Mouse (Mus musculus) 3134 (cell line): Measurements from ENCODE around the gene Gm49721.
"Not testable (repeated sequence)": the region's sequence is repeated elsewhere in the genome, so short reads cannot be mapped to it uniquely, and the experiment has no call there.

Experiments
- DNase-seq: peaks from one replicate; pipeline ENCODE4 v3.0.0-alpha.2; 2011; ENCODE audit warnings: low spot score; ENCODE audit not compliant: insufficient read length; ENCODE audit errors: extremely low read depth

Gm49721 gene

GRCm38 (mm10) chr17:6978287-6979248 is at the start of gene Gm49721:
Gene Gm49721, plus strand, starts transcription at chr17:6978904.
- DNase-seq: peak; percentile 61

GRCm38 (mm10) chr17:6931625-6932024 is 47.1 kb upstream of the Gm49721 start:
- DNase-seq: not testable (repeated sequence)

GRCm38 (mm10) chr17:6942560-6942959 is 36.1 kb upstream of the Gm49721 start:
- DNase-seq: not testable (repeated sequence)

- DNase-seq: not testable (repeated sequence)
These were observed 31.1 kb upstream of the Gm49721 start for GRCm38 (mm10) chr17:6947637-6947983.

- peak; percentile 91 for DNase-seq
These were observed 30.5 kb upstream of the Gm49721 start, which contains the start of gene Rsph3b for GRCm38 (mm10) chr17:6947984-6948768. Gene Rsph3b, minus strand, starts transcription at chr17:6948682.

- not testable (repeated sequence) for DNase-seq
These were observed 29.9 kb upstream of the Gm49721 start for GRCm38 (mm10) chr17:6948769-6949228.

- not testable (repeated sequence) for DNase-seq
These were observed 19.8 kb upstream of the Gm49721 start for GRCm38 (mm10) chr17:6958881-6959280.

- DNase-seq: not testable (repeated sequence)
These were observed 19.0 kb upstream of the Gm49721 start for GRCm38 (mm10) chr17:6959543-6960259.

- not testable (repeated sequence) for DNase-seq
These were observed 18.4 kb upstream of the Gm49721 start for GRCm38 (mm10) chr17:6960349-6960748.

GRCm38 (mm10) chr17:6960776-6961175 is 17.9 kb upstream of the Gm49721 start, which contains the start of gene Tagap1:
Gene Tagap1, minus strand, starts transcription at chr17:6961156.
- peak; percentile 53 for DNase-seq

GRCm38 (mm10) chr17:6961181-6962000 is 17.3 kb upstream of the Gm49721 start:
- peak; percentile 62 for DNase-seq

- DNase-seq: not testable (repeated sequence)
These were observed 16.4 kb upstream of the Gm49721 start for GRCm38 (mm10) chr17:6962339-6962738.

- not testable (repeated sequence) for DNase-seq
These were observed 15.8 kb upstream of the Gm49721 start for GRCm38 (mm10) chr17:6962936-6963335.

- not testable (repeated sequence) for DNase-seq
These were observed 13.3 kb upstream of the Gm49721 start for GRCm38 (mm10) chr17:6965364-6965763.

- not testable (repeated sequence) for DNase-seq
These were observed 11.0 kb upstream of the Gm49721 start for GRCm38 (mm10) chr17:6967673-6968072.

- not testable (repeated sequence) for DNase-seq
These were observed 8.4 kb upstream of the Gm49721 start, which contains the start of gene Rnaset2b for GRCm38 (mm10) chr17:6970334-6970733. Gene Rnaset2b, plus strand, starts transcription at chr17:6970634.

- not testable (repeated sequence) for DNase-seq
These were observed 7.5 kb upstream of the Gm49721 start for GRCm38 (mm10) chr17:6971238-6971637.

GRCm38 (mm10) chr17:6972836-6973396 is 5.8 kb upstream of the Gm49721 start:
- DNase-seq: not testable (repeated sequence)

GRCm38 (mm10) chr17:6974985-6975384 is 3.7 kb upstream of the Gm49721 start:
- not testable (repeated sequence) for DNase-seq
